In genomic region chr4:54373606-54374005, GRCm38 (mm10) we compare ENCODE assay signal across 9 mouse cellular contexts.
DNase-seq lines count a peak whose midpoint lies in the region; ATAC-seq lines count a peak whose summit lies in the region.
"Had no signal": no experiment of that assay in that cellular context is flagged by ENCODE, and none has a peak within 500 bp of the region (broad histone marks: within the 10 kb centered on the region; RNA-seq: fewer than 3 reads in every experiment).

No protein-coding gene starts in this region.

- no peak overlapping the region for H3K4me3 ChIP-seq in liver, embryonic 16.5 days (ENCODE audit: low read depth, low read length)
- H3K4me3 ChIP-seq: forebrain, embryonic 15.5 days; heart, embryonic 15.5 days had no signal

- no peak overlapping the region for H3K9ac ChIP-seq in liver, embryonic 16.5 days (ENCODE audit: low read depth, low read length)
- H3K9ac ChIP-seq: forebrain, embryonic 15.5 days; heart, embryonic 15.5 days had no signal

- no peak overlapping the region for H3K4me2 ChIP-seq in liver, embryonic 16.5 days (ENCODE audit: low read depth, low read length)
- H3K4me2 ChIP-seq: forebrain, embryonic 15.5 days; heart, embryonic 15.5 days had no signal

- H3K4me1 ChIP-seq in liver, embryonic 16.5 days (ENCODE audit: control insufficient read depth, low read depth, low read length): no peaks in the 10 kb centered on the region

- peak; percentile 4 to 18 for DNase-seq in kidney, postnatal 4 days
- no peak for DNase-seq in kidney, postnatal 25 days
- peak; percentile 23 for DNase-seq in NIH3T3 (ENCODE audit: low read depth)
- DNase-seq in embryo, embryonic 9.5 days (ENCODE audit: extremely low spot score): peak; percentile 81
- DNase-seq in adrenal gland, postnatal 10 days: no peak
- no peak for DNase-seq in lung, postnatal 36 days

- H3K27me3 ChIP-seq in liver, embryonic 16.5 days (ENCODE audit: control insufficient read depth, insufficient read depth, low read depth, low read length): no peaks in the 10 kb centered on the region
- H3K27me3 ChIP-seq: forebrain, embryonic 15.5 days; heart, embryonic 15.5 days had no signal

- no peak overlapping the region for H3K27ac ChIP-seq in liver, embryonic 16.5 days (ENCODE audit: low read length)
- H3K27ac ChIP-seq: forebrain, embryonic 15.5 days; heart, embryonic 15.5 days had no signal

- WGBS in liver, embryonic 16.5 days (ENCODE audit: insufficient replicate concordance): 0% methylated on average over 2 of the region's 2 CpGs

- ATAC-seq in liver, embryonic 16.5 days (ENCODE audit: low read depth): peak; percentile 27; the same call in 1 of the 2 replicates
- ATAC-seq: forebrain, embryonic 15.5 days had no signal

- H3K9me3 ChIP-seq in liver, embryonic 16.5 days (replicated peaks; ENCODE audit: control insufficient read depth, low read length): no peaks in the 10 kb centered on the region
- H3K9me3 ChIP-seq: forebrain, embryonic 15.5 days; heart, embryonic 15.5 days had no signal

- no peaks in the 10 kb centered on the region for H3K36me3 ChIP-seq in liver, embryonic 16.5 days (ENCODE audit: control insufficient read depth, insufficient read depth)
- H3K36me3 ChIP-seq: forebrain, embryonic 15.5 days; heart, embryonic 15.5 days had no signal

Comparison
In these comparisons a context has a peak if more than half of its experiments do, and no peak if none do; other contexts are left out.
1. DNase-seq: peak in kidney, postnatal 4 days (2 of 2), NIH3T3 (single experiment) and embryo, embryonic 9.5 days (single experiment); none in kidney, postnatal 25 days (0 of 2), adrenal gland, postnatal 10 days (single experiment) and lung, postnatal 36 days (single experiment).